Mouse (Mus musculus): Measurements from ENCODE around the gene Auts2. TPM values are rescaled to one million over a fixed set of nuclear protein-coding genes. Genes with fewer than 3 reads are reported as not detected.

Auts2 gene
- polyA plus RNA-seq, 1 experiment from 2014 or later: 95.1 TPM

GRCm38 (mm10) chr5:132074724-132075374, 468.3 kb downstream of the Auts2 start:
- peak overlapping the region; percentile 3; the same call in 1 of the 2 replicates for H3K4me3 ChIP-seq

GRCm38 (mm10) chr5:132074360-132074723, 468.8 kb downstream of the Auts2 start:
- H3K9ac ChIP-seq: no peak overlapping the region; the same call in 1 of the 2 replicates
- H3K36me3 ChIP-seq (ENCODE audit: poor library complexity, severe bottlenecking): no peaks in the 10 kb centered on the region
- H3K4me1 ChIP-seq: peaks cover 52% of the 10 kb centered on the region
- H3K9me3 ChIP-seq (replicated peaks): no peaks in the 10 kb centered on the region
- peak overlapping the region; percentile 3 for H3K4me3 ChIP-seq
- H3K27ac ChIP-seq: peak overlapping the region; percentile 89
- ATAC-seq: peak; percentile 67
- peak overlapping the region; percentile 47 for H3K4me2 ChIP-seq
- 2% methylated on average over 11 of the region's 11 CpGs for WGBS
- no peaks in the 10 kb centered on the region for H3K27me3 ChIP-seq

More at GRCm38 (mm10) chr5:132074724-132075374, 468.3 kb downstream of the Auts2 start:
- Histone ChIP-seq H3K36me3 (ENCODE audit: poor library complexity, severe bottlenecking) (no peaks in the 10 kb centered on the region), H3K27ac (peak overlapping the region; percentile 89), H3K9ac (no peak overlapping the region), H3K4me1 (peaks cover 52% of the 10 kb centered on the region), H3K4me2 (peak overlapping the region; percentile 47), H3K9me3 (replicated peaks) (no peaks in the 10 kb centered on the region), H3K27me3 (no peaks in the 10 kb centered on the region)
- 6% methylated on average over 19 of the region's 19 CpGs for WGBS
- peak; percentile 91 for ATAC-seq

- Histone ChIP-seq H3K9me3 (replicated peaks) (no peaks in the 10 kb centered on the region), H3K27ac (peak overlapping the region; percentile 89), H3K4me3 (peak overlapping the region; percentile 3; the same call in 1 of the 2 replicates), H3K4me2 (peak overlapping the region; percentile 47), H3K36me3 (ENCODE audit: poor library complexity, severe bottlenecking) (no peaks in the 10 kb centered on the region), H3K4me1 (peaks cover 52% of the 10 kb centered on the region), H3K9ac (no peak overlapping the region; the same call in 1 of the 2 replicates), H3K27me3 (no peaks in the 10 kb centered on the region)
- ATAC-seq: no peak
- 31% methylated on average over 10 of the region's 10 CpGs for WGBS
Measured at GRCm38 (mm10) chr5:132073677-132074359, 469.3 kb downstream of the Auts2 start.

DNA sequence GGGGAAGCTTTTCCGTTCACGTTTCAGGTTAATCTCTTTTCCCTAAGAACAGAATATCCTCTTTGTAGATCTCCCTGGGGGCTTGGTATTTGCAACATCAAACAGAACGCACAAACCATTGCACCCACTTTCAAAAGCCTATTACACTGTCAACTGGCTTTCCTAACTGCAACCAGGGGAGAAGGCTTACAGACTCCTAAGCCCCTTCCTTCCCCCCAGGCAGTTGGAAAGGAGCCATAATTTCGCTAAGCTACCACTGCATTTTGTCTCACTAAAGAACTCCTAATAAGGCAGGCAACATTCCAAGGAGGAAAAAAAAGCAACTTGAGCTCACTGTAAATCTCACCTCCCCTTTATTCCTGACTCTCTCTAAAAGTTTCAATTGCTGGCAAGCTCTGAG, 470.8 kb downstream of the Auts2 start:
- Histone ChIP-seq H3K4me3 (no peak overlapping the region), H3K9me3 (replicated peaks) (no peaks in the 10 kb centered on the region), H3K27ac (peak overlapping the region; percentile 26; the same call in 1 of the 2 replicates), H3K4me1 (peaks cover 64% of the 10 kb centered on the region), H3K9ac (no peak overlapping the region), H3K4me2 (no peak overlapping the region), H3K36me3 (ENCODE audit: poor library complexity, severe bottlenecking) (no peaks in the 10 kb centered on the region), H3K27me3 (no peaks in the 10 kb centered on the region)
- WGBS: 7% methylated on average over 4 of the region's 4 CpGs
- ATAC-seq: no peak

- H3K27ac ChIP-seq: no peak overlapping the region
- WGBS: 59% methylated on average over 10 of the region's 10 CpGs
- no peak overlapping the region for H3K9ac ChIP-seq
Measured at GRCm38 (mm10) chr5:132067750-132068739, 475.1 kb downstream of the Auts2 start.

GRCm38 (mm10) chr5:132060116-132060515, 483.0 kb downstream of the Auts2 start:
- Histone ChIP-seq H3K9me3 (replicated peaks) (no peaks in the 10 kb centered on the region), H3K4me3 (no peak overlapping the region), H3K4me2 (no peak overlapping the region), H3K9ac (no peak overlapping the region), H3K36me3 (ENCODE audit: poor library complexity, severe bottlenecking) (no peaks in the 10 kb centered on the region), H3K4me1 (no peaks in the 10 kb centered on the region), H3K27ac (no peak overlapping the region), H3K27me3 (no peaks in the 10 kb centered on the region)
- WGBS: 88% methylated on average over 6 of the region's 6 CpGs
- ATAC-seq: no peak

More at GRCm38 (mm10) chr5:132067750-132068739, 475.1 kb downstream of the Auts2 start:
- no peak overlapping the region for H3K4me2 ChIP-seq
- H3K36me3 ChIP-seq (ENCODE audit: poor library complexity, severe bottlenecking): no peaks in the 10 kb centered on the region
- H3K9me3 ChIP-seq (replicated peaks): no peaks in the 10 kb centered on the region
- ATAC-seq: no peak
- H3K4me3 ChIP-seq: no peak overlapping the region
- H3K4me1 ChIP-seq: peaks cover 36% of the 10 kb centered on the region
- no peaks in the 10 kb centered on the region for H3K27me3 ChIP-seq

DNA sequence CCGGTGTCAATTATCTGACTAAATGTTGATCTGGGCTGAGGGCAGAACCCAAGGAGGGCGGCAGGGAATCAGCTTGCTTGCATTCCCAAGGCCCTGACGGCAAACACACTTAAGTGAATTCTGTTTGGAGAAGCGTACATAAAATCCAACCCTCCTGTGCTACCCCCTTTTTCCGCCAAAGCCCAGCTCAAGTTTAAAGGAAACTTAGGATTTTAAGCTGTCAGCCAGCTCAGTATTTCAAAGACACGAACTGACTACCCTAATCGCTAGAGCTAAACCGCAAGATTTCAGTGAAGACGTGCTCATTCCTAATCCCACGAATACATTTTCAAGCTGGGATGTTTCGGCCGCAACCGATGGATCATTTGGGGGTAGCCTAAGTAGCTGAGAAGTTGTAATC, 490.5 kb downstream of the Auts2 start:
- no peaks in the 10 kb centered on the region for H3K27me3 ChIP-seq
- WGBS: 76% methylated on average over 13 of the region's 13 CpGs
- no peaks in the 10 kb centered on the region for H3K36me3 ChIP-seq (ENCODE audit: poor library complexity, severe bottlenecking)
- no peak overlapping the region for H3K4me3 ChIP-seq
- no peaks in the 10 kb centered on the region for H3K9me3 ChIP-seq (replicated peaks)
- H3K9ac ChIP-seq: no peak overlapping the region
- H3K27ac ChIP-seq: no peak overlapping the region
- no peak for ATAC-seq
- H3K4me1 ChIP-seq: peaks cover 4% of the 10 kb centered on the region; the same call in 1 of the 2 replicates
- no peak overlapping the region for H3K4me2 ChIP-seq

DNA sequence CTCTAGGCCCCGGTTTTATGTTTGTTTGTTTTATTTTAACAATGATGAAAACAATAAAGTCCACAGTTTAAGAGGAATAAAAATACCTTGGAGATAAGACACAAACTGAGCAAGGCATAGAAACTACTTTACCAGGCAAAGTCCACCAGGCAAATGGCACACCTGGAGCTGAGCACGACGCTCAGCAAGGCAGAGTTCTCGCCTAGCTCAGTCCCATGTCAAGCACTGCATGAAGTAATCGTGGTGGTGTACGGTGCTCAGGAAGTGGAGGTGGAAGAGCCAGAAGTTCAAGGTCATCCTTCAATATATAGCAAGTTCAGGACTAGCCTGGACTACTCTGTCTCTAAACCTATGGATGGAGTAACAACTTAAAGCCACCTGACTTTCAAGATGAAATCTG, 503.6 kb downstream of the Auts2 start:
- Histone ChIP-seq H3K27me3 (no peaks in the 10 kb centered on the region), H3K27ac (no peak overlapping the region), H3K9ac (no peak overlapping the region), H3K4me1 (peaks cover under 1% of the 10 kb centered on the region; the same call in 1 of the 2 replicates), H3K4me2 (no peak overlapping the region), H3K4me3 (no peak overlapping the region), H3K9me3 (replicated peaks) (no peaks in the 10 kb centered on the region), H3K36me3 (ENCODE audit: poor library complexity, severe bottlenecking) (no peaks in the 10 kb centered on the region)
- no peak for ATAC-seq
- WGBS: 92% methylated on average over 6 of the region's 6 CpGs

DNA sequence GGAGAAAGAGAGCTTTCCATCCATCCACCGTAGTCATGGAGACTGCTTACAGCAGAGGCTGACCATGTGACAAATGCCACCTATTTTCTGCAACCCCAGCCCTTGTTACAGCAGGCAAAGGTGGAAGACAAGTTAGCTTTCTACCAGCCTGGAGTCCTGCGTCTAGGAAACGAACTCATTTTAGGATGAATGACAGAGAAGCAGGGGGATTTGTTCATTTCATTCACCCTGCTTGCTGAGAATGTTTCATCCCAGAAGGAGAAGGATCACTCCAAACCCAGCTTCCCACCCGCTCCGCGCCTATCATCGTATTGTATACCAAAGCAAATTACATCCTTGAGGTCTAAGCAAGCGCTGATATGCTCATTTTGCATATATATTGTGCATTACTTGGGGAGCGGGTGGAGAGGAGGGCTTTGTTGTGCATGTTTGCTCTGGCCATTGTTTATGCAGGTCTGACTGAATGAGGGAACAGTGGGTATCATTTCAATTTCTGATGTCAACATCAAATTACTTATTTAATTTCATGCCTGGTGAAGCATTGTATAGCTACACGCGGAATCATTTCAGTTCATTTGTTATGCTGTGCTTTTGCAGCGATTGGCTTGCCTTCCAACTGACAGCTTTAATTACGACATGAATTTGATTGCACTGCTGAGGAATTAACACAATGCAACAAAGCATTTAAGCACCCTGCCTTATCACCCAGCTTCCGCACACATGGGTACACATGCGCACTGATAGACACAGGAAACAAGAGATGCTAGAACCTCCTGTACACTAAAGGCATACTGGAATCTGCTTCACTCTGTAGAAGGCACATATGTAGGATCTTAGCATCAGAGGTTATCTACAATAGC, 509.4 kb downstream of the Auts2 start:
- peak overlapping the region; percentile 74 for H3K27ac ChIP-seq

GRCm38 (mm10) chr5:132030941-132031531, 512.1 kb downstream of the Auts2 start:
- WGBS: 27% methylated on average over 15 of the region's 15 CpGs
- Histone ChIP-seq H3K27me3 (no peaks in the 10 kb centered on the region), H3K4me3 (no peak overlapping the region), H3K4me1 (peaks cover 54% of the 10 kb centered on the region), H3K4me2 (0 out of 2 replicates have a peak overlapping the region, but pooled peaks have one; percentile 6), H3K27ac (peak overlapping the region; percentile 60), H3K9me3 (replicated peaks) (no peaks in the 10 kb centered on the region), H3K9ac (no peak overlapping the region), H3K36me3 (ENCODE audit: poor library complexity, severe bottlenecking) (no peaks in the 10 kb centered on the region)
- ATAC-seq: no peak; the same call in 1 of the 2 replicates

More for the DNA sequence above, 509.4 kb downstream of the Auts2 start:
- Histone ChIP-seq H3K36me3 (ENCODE audit: poor library complexity, severe bottlenecking) (no peaks in the 10 kb centered on the region), H3K27me3 (no peaks in the 10 kb centered on the region), H3K4me1 (peaks cover 49% of the 10 kb centered on the region), H3K4me3 (no peak overlapping the region), H3K9me3 (replicated peaks) (no peaks in the 10 kb centered on the region), H3K9ac (peak overlapping the region; percentile 43; the same call in 1 of the 2 replicates), H3K4me2 (peak overlapping the region; percentile 30)
- ATAC-seq: peak; percentile 75
- 30% methylated on average over 15 of the region's 15 CpGs for WGBS

All from forebrain, embryonic 13.5 days (tissue).